Mouse (Mus musculus) MEL (cell line): ENCODE results near the gene Chchd1. TPM values are rescaled to one million over a fixed set of nuclear protein-coding genes. Genes with fewer than 3 reads are reported as not detected.

Experiments
- DNase-seq: peaks from one replicate; pipeline ENCODE4 v3.0.0; 2011; ENCODE audit warnings: low read depth, low spot score
- H3K27ac ChIP-seq: 2 replicates; pipeline ENCODE4 v1.5.1; 2012; ENCODE audit warnings: low read depth, mild to moderate bottlenecking, control low read depth, low read length, moderate library complexity; ENCODE audit not compliant: control insufficient read depth
- H3K27me3 ChIP-seq, 2 experiments: fragments of 150-350 bp in 1 of 2; sonication (generic) in 1 of 2; 2 replicates each; pipeline ENCODE4 v1.6.1; 2012; ENCODE audit warnings: low read length in 2 of 2, mild to moderate bottlenecking in 2 of 2, improper control_type of control experiment in 1 of 2, moderate library complexity in 1 of 2; ENCODE audit not compliant: insufficient read depth in 2 of 2, control insufficient read depth in 1 of 2
- H3K36me3 ChIP-seq, 2 experiments: 2 replicates each; pipeline ENCODE4 v1.6.1; 2012 to 2014; ENCODE audit warnings: low read length in 2 of 2, improper control_type of control experiment in 1 of 2, inconsistent platforms in 1 of 2, mild to moderate bottlenecking in 1 of 2; ENCODE audit not compliant: insufficient read depth in 2 of 2, control insufficient read depth in 1 of 2
- H3K4me1 ChIP-seq, 2 experiments: fragments of 150-350 bp in 1 of 2; sonication (generic) in 1 of 2; 2 replicates each; pipeline ENCODE4 v1.6.1; 2012; ENCODE audit warnings: low read length in 2 of 2, improper control_type of control experiment in 1 of 2, mild to moderate bottlenecking in 1 of 2; ENCODE audit not compliant: insufficient read depth in 2 of 2, control insufficient read depth in 1 of 2
- H3K4me3 ChIP-seq, 2 experiments: fragments of 150-350 bp in 1 of 2; sonication (generic) in 1 of 2; 2 replicates each; pipeline ENCODE4 v1.5.1; 2012; ENCODE audit warnings: low read depth in 2 of 2, low read length in 2 of 2, mild to moderate bottlenecking in 2 of 2, moderate library complexity in 2 of 2, control low read depth in 1 of 2, improper control_type of control experiment in 1 of 2; ENCODE audit not compliant: control insufficient read depth in 1 of 2, insufficient read depth in 1 of 2
- H3K79me2 ChIP-seq: 2 replicates; pipeline ENCODE4 v1.6.1; 2012; ENCODE audit warnings: mild to moderate bottlenecking, low read length, moderate library complexity; ENCODE audit not compliant: control insufficient read depth, poor library complexity, insufficient read depth
- H3K9ac ChIP-seq: 2 replicates; pipeline ENCODE4 v1.6.1; 2012; ENCODE audit warnings: low read depth, mild to moderate bottlenecking, control low read depth, low read length, moderate library complexity; ENCODE audit not compliant: control insufficient read depth, poor library complexity, severe bottlenecking
- H3K9me3 ChIP-seq: fragments of 150-350 bp; sonication (generic); replicated peaks from 2 replicates; pipeline ENCODE4 v1.6.1; 2012; ENCODE audit warnings: mild to moderate bottlenecking, low read length, improper control_type of control experiment, moderate library complexity; ENCODE audit not compliant: insufficient read depth
- ETS1 ChIP-seq: IDR thresholded peaks from 2 replicates; pipeline ENCODE4 v1.6.1; 2012; ENCODE audit warnings: low read depth, mild to moderate bottlenecking, inconsistent platforms, low read length, improper control_type of control experiment, moderate library complexity
- GABPA ChIP-seq: IDR thresholded peaks from 2 replicates; pipeline ENCODE4 v1.6.1; 2012; ENCODE audit warnings: low read depth, mild to moderate bottlenecking, inconsistent platforms, low read length, improper control_type of control experiment, moderate library complexity
- JUND ChIP-seq: IDR thresholded peaks from 2 replicates; pipeline ENCODE4 v1.6.1; 2011; ENCODE audit warnings: low read depth, mild to moderate bottlenecking, improper control_type of control experiment, low read length
- KAT2A ChIP-seq: conservative IDR thresholded peaks from 2 replicates; pipeline ENCODE4 v1.6.1; 2012; ENCODE audit warnings: low read depth, low read length, improper control_type of control experiment, inconsistent platforms
- MAFK ChIP-seq: IDR thresholded peaks from 2 replicates; pipeline ENCODE4 v1.6.1; 2011; ENCODE audit warnings: low read depth, mild to moderate bottlenecking, low read length, improper control_type of control experiment, borderline replicate concordance
- MXI1 ChIP-seq: IDR thresholded peaks from 2 replicates; pipeline ENCODE4 v1.6.1; 2011; ENCODE audit warnings: mild to moderate bottlenecking, low read depth, low read length, improper control_type of control experiment
- MYB ChIP-seq: IDR thresholded peaks from 2 replicates; pipeline ENCODE4 v1.6.1; 2011; ENCODE audit warnings: mild to moderate bottlenecking, low read depth, low read length, improper control_type of control experiment
- POLR2A ChIP-seq, 2 experiments: IDR thresholded peaks; 2 replicates each; pipeline ENCODE4 v1.6.1; 2011 to 2012; ENCODE audit warnings: low read length in 2 of 2, mild to moderate bottlenecking in 2 of 2, control low read depth in 1 of 2, improper control_type of control experiment in 1 of 2, low read depth in 1 of 2, moderate library complexity in 1 of 2; ENCODE audit not compliant: control insufficient read depth in 1 of 2, insufficient read depth in 1 of 2, poor library complexity in 1 of 2
- POLR2AphosphoS2 ChIP-seq: IDR thresholded peaks from 2 replicates; pipeline ENCODE4 v1.6.1; 2011; ENCODE audit warnings: low read length, improper control_type of control experiment
- POLR2AphosphoS5 ChIP-seq: IDR thresholded peaks from 2 replicates; pipeline ENCODE4 v1.6.1; 2012; ENCODE audit warnings: low read depth, borderline replicate concordance, mild to moderate bottlenecking, inconsistent platforms, low read length, moderate library complexity, mixed read lengths
- SIN3A ChIP-seq: IDR thresholded peaks from 2 replicates; pipeline ENCODE4 v1.6.1; 2012; ENCODE audit warnings: low read length, improper control_type of control experiment, inconsistent platforms
- TCF12 ChIP-seq: IDR thresholded peaks from 2 replicates; pipeline ENCODE4 v1.6.1; 2014; ENCODE audit warnings: low read depth, mild to moderate bottlenecking, inconsistent platforms, low read length, improper control_type of control experiment, moderate library complexity
- USF2 ChIP-seq, 2 experiments: IDR thresholded peaks; 2 replicates each; pipeline ENCODE4 v1.6.1; 2011 to 2012; ENCODE audit warnings: improper control_type of control experiment in 2 of 2, low read length in 2 of 2, borderline replicate concordance in 1 of 2, inconsistent platforms in 1 of 2, low read depth in 1 of 2, mild to moderate bottlenecking in 1 of 2; ENCODE audit not compliant: insufficient read depth in 1 of 2
- ZC3H11A ChIP-seq: IDR thresholded peaks from 2 replicates; pipeline ENCODE4 v1.6.1; 2012; ENCODE audit warnings: low read depth, mild to moderate bottlenecking, inconsistent platforms, low read length, improper control_type of control experiment
- ZMIZ1 ChIP-seq: IDR thresholded peaks from 2 replicates; pipeline ENCODE4 v1.6.1; 2012; ENCODE audit warnings: low read depth, mild to moderate bottlenecking, inconsistent platforms, low read length, improper control_type of control experiment, moderate library complexity
- polyA plus RNA-seq, 2 experiments: library from polyadenylated mRNA; stranded (reverse) in 1 of 2; unstranded in 1 of 2; fragments of >175 nt in 1 of 2; fragments of >200 nt in 1 of 2; gene quantifications; 2 replicates each; pipeline versions ENCODE4 v1.2.1 to v1.2.4; 2012; ENCODE audit warnings: low replicate concordance in 2 of 2, low read depth in 1 of 2; ENCODE audit not compliant: insufficient read length in 2 of 2, insufficient read depth in 1 of 2, missing spikeins in 1 of 2
- total RNA-seq: library from RNA; depleted of rRNA; stranded (reverse); fragments of 300-350 nt; gene quantifications from 2 replicates; pipeline ENCODE4 v1.2.3, GENCODE M21; 2012

The Chchd1 gene
- total and polyA plus RNA-seq, 3 experiments = 136 to 164 TPM; not detected in 1

- no peak overlapping the region for H3K27ac ChIP-seq
- H3K4me3 ChIP-seq = no peak overlapping the region
- H3K9ac ChIP-seq = no peak overlapping the region
- peaks cover 0 to 9% of the 10 kb centered on the region in 2 experiments; a peak in 2 of 4 replicates for H3K4me1 ChIP-seq
- no peaks in the 10 kb centered on the region for H3K36me3 ChIP-seq
- DNase-seq = no peak
- no peak for TF ChIP-seq ETS1
- no peak for TF ChIP-seq JUND
- no peaks in the 10 kb centered on the region for H3K79me2 ChIP-seq
- H3K9me3 ChIP-seq = no peaks in the 10 kb centered on the region
- H3K27me3 ChIP-seq = peaks cover 0 to 17% of the 10 kb centered on the region in 2 experiments; a peak in 1 of 4 replicates
Measured at GRCm38 (mm10) chr14:20664436-20664835, 38.4 kb upstream of the Chchd1 start.

- H3K79me2 ChIP-seq = no peaks in the 10 kb centered on the region
- no peak overlapping the region for H3K4me3 ChIP-seq
- DNase-seq = no peak
- peaks cover 0 to 14% of the 10 kb centered on the region in 2 experiments; a peak in 1 of 4 replicates for H3K27me3 ChIP-seq
- H3K4me1 ChIP-seq = no peaks in the 10 kb centered on the region
- TF ChIP-seq SIN3A = no peak
- no peak for TF ChIP-seq GABPA
- TF ChIP-seq TCF12 = no peak
- no peak for TF ChIP-seq KAT2A
- no peak for TF ChIP-seq ZMIZ1
- TF ChIP-seq JUND = no peak
- TF ChIP-seq POLR2A (IDR thresholded peaks at IDR 0.05; ENCODE audit: control insufficient read depth in 1 of 2, insufficient read depth in 1 of 2, low read depth in 1 of 2, low read length in 2 of 2, poor library complexity in 1 of 2) = no peak
- TF ChIP-seq USF2 (IDR thresholded peaks at IDR 0.05; ENCODE audit: borderline replicate concordance in 1 of 2, insufficient read depth in 1 of 2, low read depth in 1 of 2, low read length in 2 of 2) = no peak
- no peak for TF ChIP-seq ETS1
- TF ChIP-seq MYB = no peak
- TF ChIP-seq MXI1 = no peak
- no peak for TF ChIP-seq MAFK
- no peak for TF ChIP-seq POLR2AphosphoS5
- no peak for TF ChIP-seq ZC3H11A
- TF ChIP-seq POLR2AphosphoS2 = no peak
- no peaks in the 10 kb centered on the region for H3K36me3 ChIP-seq
- H3K27ac ChIP-seq = no peak overlapping the region
- H3K9ac ChIP-seq = no peak overlapping the region
- no peaks in the 10 kb centered on the region for H3K9me3 ChIP-seq
Measured at GRCm38 (mm10) chr14:20667469-20667868, 35.3 kb upstream of the Chchd1 start.
